Mouse (Mus musculus) embryonic facial prominence, embryonic 12.5 days (tissue): Measurements from ENCODE around the gene C1ql1. TPM values are rescaled to one million over a fixed set of nuclear protein-coding genes. Genes with fewer than 3 reads are reported as not detected.

Experiments
- ATAC-seq: fragments of 200-750 bp; cut with Nextera tagmentation; 2 replicates; pipeline ENCODE4 v1.8.0; 2017; ENCODE audit not compliant: insufficient number of reproducible peaks, insufficient read depth, low FRiP score, low TSS enrichment
- H3K27ac ChIP-seq: fragments of 300-500 bp; sonication (generic); 2 replicates; pipeline ENCODE4 v1.5.1; 2016; ENCODE audit warnings: mild to moderate bottlenecking
- H3K27me3 ChIP-seq: fragments of 300-500 bp; sonication (generic); 2 replicates; pipeline ENCODE4 v1.6.1; 2016; ENCODE audit warnings: mild to moderate bottlenecking, moderate library complexity
- H3K36me3 ChIP-seq: fragments of 300-500 bp; sonication (generic); 2 replicates; pipeline ENCODE4 v1.6.1; 2016; ENCODE audit warnings: mild to moderate bottlenecking
- H3K4me1 ChIP-seq: fragments of 300-500 bp; sonication (generic); 2 replicates; pipeline ENCODE4 v1.6.1; 2016
- H3K4me2 ChIP-seq: fragments of 300-500 bp; sonication (generic); replicated peaks from 2 replicates; pipeline ENCODE4 v1.6.1; 2016; ENCODE audit warnings: mild to moderate bottlenecking, moderate library complexity
- H3K4me3 ChIP-seq: fragments of 300-500 bp; sonication (generic); 2 replicates; pipeline ENCODE4 v1.5.1; 2016; ENCODE audit warnings: mild to moderate bottlenecking
- H3K9ac ChIP-seq: fragments of 300-500 bp; sonication (generic); 2 replicates; pipeline ENCODE4 v1.6.1; 2016; ENCODE audit warnings: mild to moderate bottlenecking, moderate library complexity
- H3K9me3 ChIP-seq: fragments of 300-500 bp; sonication (generic); 2 replicates; pipeline ENCODE4 v1.6.1; 2016; ENCODE audit warnings: mild to moderate bottlenecking, moderate library complexity
- WGBS: fragments of 180-500 bp; shearing (Covaris S2); methylation state at CpG from one replicate; pipeline ENCODE4 v1.1.7; 2016; 5-methylcytosine and 5-hydroxymethylcytosine counted together
- polyA plus RNA-seq: library from polyadenylated mRNA; unstranded; fragments of >200 nt; fragmentation: Nextera tagmentation; extraction: Ambion mirVana; gene quantifications from 2 replicates; pipeline ENCODE4 v1.2.1, GENCODE M21; 2016

C1ql1 gene
- polyA plus RNA-seq = 3.7 and 3.9 TPM in 2 replicates

GRCm38 (mm10) chr11:102946265-102946991 lies at the start of gene C1ql1:
TSS of gene C1ql1 (minus strand) at chr11:102946688.
- peaks cover 40% of the 10 kb centered on the region for H3K4me1 ChIP-seq

GRCm38 (mm10) chr11:102994952-102995351 lies 48.5 kb upstream of the C1ql1 start:
- Histone ChIP-seq H3K36me3 (peaks cover 65% of the 10 kb centered on the region), H3K4me2 (no peak overlapping the region), H3K4me1 (peaks cover 21% of the 10 kb centered on the region), H3K27me3 (peaks cover 21% of the 10 kb centered on the region), H3K9ac (no peak overlapping the region), H3K27ac (no peak overlapping the region), H3K9me3 (no peaks in the 10 kb centered on the region), H3K4me3 (no peak overlapping the region)
- 86% methylated on average over 18 of the region's 18 CpGs for WGBS
- ATAC-seq = no peak

More at GRCm38 (mm10) chr11:102946265-102946991, at the start of gene C1ql1:
- peak within 1 kb of the TSS; percentile 34 for H3K4me3 ChIP-seq
- H3K36me3 ChIP-seq = no peaks in the 10 kb centered on the region
- WGBS = 1% methylated on average over 87 of the region's 87 CpGs
- peak within 1 kb of the TSS; percentile 42; the same call in 1 of the 2 replicates for H3K9ac ChIP-seq
- no peaks in the 10 kb centered on the region for H3K9me3 ChIP-seq
- H3K27me3 ChIP-seq = peaks cover 97% of the 10 kb centered on the region
- peak; percentile 58 for ATAC-seq
- H3K4me2 ChIP-seq = peak within 1 kb of the TSS; percentile 67
- peak within 1 kb of the TSS; percentile 17; the same call in 1 of the 2 replicates for H3K27ac ChIP-seq

GRCm38 (mm10) chr11:102993420-102994029 lies 47.0 kb upstream of the C1ql1 start:
- Histone ChIP-seq H3K4me1 (peaks cover 27% of the 10 kb centered on the region), H3K36me3 (peaks cover 51% of the 10 kb centered on the region), H3K27ac (no peak overlapping the region), H3K9me3 (no peaks in the 10 kb centered on the region), H3K4me2 (no peak overlapping the region), H3K9ac (no peak overlapping the region), H3K4me3 (no peak overlapping the region), H3K27me3 (peaks cover 35% of the 10 kb centered on the region)
- WGBS = 48% methylated on average over 17 of the region's 17 CpGs
- ATAC-seq = no peak

- 6% methylated on average over 5 of the region's 5 CpGs for WGBS
- peaks cover 27% of the 10 kb centered on the region for H3K4me1 ChIP-seq
- no peak; the same call in 1 of the 2 replicates for ATAC-seq
Observed at GRCm38 (mm10) chr11:102992940-102993339, 46.5 kb upstream of the C1ql1 start.

GRCm38 (mm10) chr11:102991681-102992080 lies 45.2 kb upstream of the C1ql1 start:
- Histone ChIP-seq H3K4me3 (peak overlapping the region; percentile 26), H3K36me3 (peaks cover 33% of the 10 kb centered on the region), H3K27ac (0 out of 2 replicates have a peak overlapping the region, but pooled peaks have one; percentile 41), H3K9me3 (no peaks in the 10 kb centered on the region), H3K9ac (peak overlapping the region; percentile 44), H3K27me3 (peaks cover 38% of the 10 kb centered on the region), H3K4me2 (peak overlapping the region; percentile 48), H3K4me1 (peaks cover 27% of the 10 kb centered on the region)
- ATAC-seq = no peak
- WGBS = 0% methylated on average over 16 of the region's 16 CpGs

More at GRCm38 (mm10) chr11:102992940-102993339, 46.5 kb upstream of the C1ql1 start:
- no peak overlapping the region for H3K4me3 ChIP-seq
- peaks cover 38% of the 10 kb centered on the region for H3K27me3 ChIP-seq
- no peak overlapping the region for H3K27ac ChIP-seq
- H3K9ac ChIP-seq = no peak overlapping the region
- H3K36me3 ChIP-seq = peaks cover 45% of the 10 kb centered on the region
- H3K9me3 ChIP-seq = no peaks in the 10 kb centered on the region
- no peak overlapping the region for H3K4me2 ChIP-seq

- no peak overlapping the region for H3K27ac ChIP-seq
- peak overlapping the region; percentile 49 for H3K9ac ChIP-seq
- H3K27me3 ChIP-seq = peaks cover 41% of the 10 kb centered on the region
- H3K9me3 ChIP-seq = no peaks in the 10 kb centered on the region
- H3K4me3 ChIP-seq = peak overlapping the region; percentile 40
- H3K4me1 ChIP-seq = peaks cover 27% of the 10 kb centered on the region
- ATAC-seq = no peak
- 1% methylated on average over 29 of the region's 29 CpGs for WGBS
- peak overlapping the region; percentile 74 for H3K4me2 ChIP-seq
- peaks cover 19% of the 10 kb centered on the region for H3K36me3 ChIP-seq
Observed at GRCm38 (mm10) chr11:102990152-102990663, 43.7 kb upstream of the C1ql1 start.

GRCm38 (mm10) chr11:102989641-102990151 lies 43.2 kb upstream of the C1ql1 start:
- Histone ChIP-seq H3K9me3 (no peaks in the 10 kb centered on the region), H3K36me3 (peaks cover 14% of the 10 kb centered on the region), H3K4me3 (peak overlapping the region; percentile 40), H3K4me2 (peak overlapping the region; percentile 74), H3K27ac (no peak overlapping the region), H3K4me1 (peaks cover 27% of the 10 kb centered on the region), H3K9ac (peak overlapping the region; percentile 49), H3K27me3 (peaks cover 41% of the 10 kb centered on the region)
- no peak for ATAC-seq
- WGBS = 3% methylated on average over 28 of the region's 28 CpGs

- no peak overlapping the region for H3K27ac ChIP-seq
- no peak overlapping the region for H3K4me3 ChIP-seq
- WGBS = 45% methylated on average over 6 of the region's 6 CpGs
- H3K4me1 ChIP-seq = peaks cover 15% of the 10 kb centered on the region
- no peaks in the 10 kb centered on the region for H3K36me3 ChIP-seq
- H3K9me3 ChIP-seq = no peaks in the 10 kb centered on the region
- peaks cover 26% of the 10 kb centered on the region for H3K27me3 ChIP-seq
- ATAC-seq = no peak
- H3K4me2 ChIP-seq = no peak overlapping the region
- no peak overlapping the region for H3K9ac ChIP-seq
Observed at GRCm38 (mm10) chr11:102985160-102985559, 38.7 kb upstream of the C1ql1 start.

- Histone ChIP-seq H3K27me3 (peaks cover 21% of the 10 kb centered on the region), H3K4me3 (no peak overlapping the region), H3K4me2 (no peak overlapping the region), H3K4me1 (peaks cover 10% of the 10 kb centered on the region; the same call in 1 of the 2 replicates), H3K27ac (no peak overlapping the region), H3K9ac (no peak overlapping the region), H3K36me3 (no peaks in the 10 kb centered on the region), H3K9me3 (no peaks in the 10 kb centered on the region)
- no peak for ATAC-seq
- 53% methylated on average over 4 of the region's 4 CpGs for WGBS
Observed at GRCm38 (mm10) chr11:102984615-102985014, 38.1 kb upstream of the C1ql1 start.

GRCm38 (mm10) chr11:102984086-102984485 lies 37.6 kb upstream of the C1ql1 start:
- Histone ChIP-seq H3K36me3 (no peaks in the 10 kb centered on the region), H3K4me3 (no peak overlapping the region), H3K27ac (no peak overlapping the region), H3K4me1 (peaks cover 7% of the 10 kb centered on the region; the same call in 1 of the 2 replicates), H3K27me3 (peaks cover 16% of the 10 kb centered on the region), H3K9me3 (no peaks in the 10 kb centered on the region), H3K4me2 (no peak overlapping the region), H3K9ac (no peak overlapping the region)
- 90% methylated on average over 9 of the region's 9 CpGs for WGBS
- no peak for ATAC-seq

- Histone ChIP-seq H3K27ac (no peak overlapping the region), H3K4me1 (peaks cover 7% of the 10 kb centered on the region; the same call in 1 of the 2 replicates), H3K27me3 (peaks cover 7% of the 10 kb centered on the region; the same call in 1 of the 2 replicates), H3K9ac (no peak overlapping the region), H3K9me3 (no peaks in the 10 kb centered on the region), H3K36me3 (no peaks in the 10 kb centered on the region), H3K4me2 (no peak overlapping the region), H3K4me3 (no peak overlapping the region)
- ATAC-seq = no peak
- 63% methylated on average over 10 of the region's 10 CpGs for WGBS
Observed at GRCm38 (mm10) chr11:102981151-102981890, 34.8 kb upstream of the C1ql1 start.
